Mouse (Mus musculus) Muller cell, postnatal 12 days (primary cell): ENCODE results near the gene Gpatch8.

ENCODE experiments used
- DNase-seq: peaks from one replicate; pipeline ENCODE4 v3.0.0-alpha.2; 2015; ENCODE audit errors: inconsistent ontology term

Gpatch8 gene

GRCm38 (mm10) chr11:102449043-102450008, 106.9 kb downstream of the Gpatch8 start:
- DNase-seq: no peak

- DNase-seq: no peak
Observed at GRCm38 (mm10) chr11:102448327-102448726, 107.9 kb downstream of the Gpatch8 start.

GRCm38 (mm10) chr11:102447497-102447896, 108.7 kb downstream of the Gpatch8 start, which contains the start of gene Fam171a2:
Gene Fam171a2 (minus strand): TSS chr11:102447682.
- DNase-seq: peak; percentile 80

GRCm38 (mm10) chr11:102446581-102447461, 109.4 kb downstream of the Gpatch8 start:
- peak; percentile 55 for DNase-seq

GRCm38 (mm10) chr11:102445891-102446361, 110.3 kb downstream of the Gpatch8 start:
- peak; percentile 60 for DNase-seq

- peak; percentile 55 for DNase-seq
Observed at GRCm38 (mm10) chr11:102445264-102445890, 110.8 kb downstream of the Gpatch8 start.

- DNase-seq: no peak
Observed at GRCm38 (mm10) chr11:102444781-102445180, 111.4 kb downstream of the Gpatch8 start.

- DNase-seq: no peak
Observed at GRCm38 (mm10) chr11:102444321-102444720, 111.9 kb downstream of the Gpatch8 start.

GRCm38 (mm10) chr11:102443740-102444139, 112.5 kb downstream of the Gpatch8 start:
- no peak for DNase-seq

GRCm38 (mm10) chr11:102442089-102442488, 114.1 kb downstream of the Gpatch8 start:
- no peak for DNase-seq

GRCm38 (mm10) chr11:102441434-102441833, 114.8 kb downstream of the Gpatch8 start:
- no peak for DNase-seq

- no peak for DNase-seq
Observed at GRCm38 (mm10) chr11:102440255-102440654, 115.9 kb downstream of the Gpatch8 start.

- no peak for DNase-seq
Observed at GRCm38 (mm10) chr11:102439093-102440082, 116.8 kb downstream of the Gpatch8 start.

- DNase-seq: peak; percentile 80
Observed at GRCm38 (mm10) chr11:102438212-102439092, 117.7 kb downstream of the Gpatch8 start.

GRCm38 (mm10) chr11:102437120-102438061, 118.8 kb downstream of the Gpatch8 start:
- DNase-seq: peak; percentile 85

GRCm38 (mm10) chr11:102436471-102436790, 119.8 kb downstream of the Gpatch8 start:
- no peak for DNase-seq

- DNase-seq: no peak
Observed at GRCm38 (mm10) chr11:102435754-102436470, 120.3 kb downstream of the Gpatch8 start.
